Mouse (Mus musculus) midbrain, embryonic 16.5 days (tissue): Measurements from ENCODE around the gene Cdk20. TPM values are rescaled to one million over a fixed set of nuclear protein-coding genes. Genes with fewer than 3 reads are reported as not detected.
"Not testable (repeated sequence)": the region's sequence is repeated elsewhere in the genome, so short reads cannot be mapped to it uniquely, and the experiment has no call there.

ENCODE experiments used
- ATAC-seq: fragments of 200-750 bp; cut with Nextera tagmentation; 2 replicates; pipeline ENCODE4 v1.8.0; 2017; ENCODE audit warnings: moderate TSS enrichment
- H3K27ac ChIP-seq: fragments of 300-500 bp; sonication (generic); 2 replicates; pipeline ENCODE4 v1.5.1; 2014; ENCODE audit warnings: mild to moderate bottlenecking, low read length, mixed read lengths
- H3K27me3 ChIP-seq: fragments of 300-500 bp; sonication (generic); 2 replicates; pipeline ENCODE4 v1.6.1; 2014; ENCODE audit warnings: low read depth, low read length, mixed read lengths; ENCODE audit not compliant: control insufficient read depth, insufficient read depth
- H3K36me3 ChIP-seq: fragments of 300-500 bp; sonication (generic); 2 replicates; pipeline ENCODE4 v1.6.1; 2014; ENCODE audit warnings: mild to moderate bottlenecking, low read length, moderate library complexity, mixed read lengths; ENCODE audit not compliant: control insufficient read depth, insufficient read depth
- H3K4me1 ChIP-seq: fragments of 300-500 bp; sonication (generic); 2 replicates; pipeline ENCODE4 v1.6.1; 2014; ENCODE audit warnings: mild to moderate bottlenecking, low read length, mixed read lengths; ENCODE audit not compliant: control insufficient read depth, insufficient read depth
- H3K4me2 ChIP-seq: fragments of 300-500 bp; sonication (generic); 2 replicates; pipeline ENCODE4 v1.6.1; 2014; ENCODE audit warnings: mild to moderate bottlenecking, low read length, mixed read lengths
- H3K4me3 ChIP-seq: fragments of 300-500 bp; sonication (generic); 2 replicates; pipeline ENCODE4 v1.5.1; 2014; ENCODE audit warnings: low read depth, mild to moderate bottlenecking, low read length, moderate library complexity, mixed read lengths
- H3K9ac ChIP-seq: fragments of 300-500 bp; sonication (generic); 2 replicates; pipeline ENCODE4 v1.6.1; 2014; ENCODE audit warnings: low read depth, low read length, mixed read lengths
- H3K9me3 ChIP-seq: fragments of 300-500 bp; sonication (generic); replicated peaks from 2 replicates; pipeline ENCODE4 v1.6.1; 2014; ENCODE audit warnings: mild to moderate bottlenecking, low read length, mixed read lengths; ENCODE audit not compliant: control insufficient read depth, poor library complexity, severe bottlenecking
- WGBS: fragments of 180-500 bp; shearing (Covaris S2); extraction: QIAGEN DNeasy Blood & Tissue Kit; methylation state at CpG from one replicate; pipeline ENCODE4 v1.1.7; 2014; 5-methylcytosine and 5-hydroxymethylcytosine counted together
- polyA plus RNA-seq: library from polyadenylated mRNA; unstranded; fragments of >200 nt; fragmentation: Nextera tagmentation; extraction: Ambion mirVana; gene quantifications from 2 replicates; pipeline ENCODE4 v1.2.1, GENCODE M21; 2015

Gene Cdk20
- polyA plus RNA-seq, 1 experiment from 2014 or later: 29.3 TPM

DNA sequence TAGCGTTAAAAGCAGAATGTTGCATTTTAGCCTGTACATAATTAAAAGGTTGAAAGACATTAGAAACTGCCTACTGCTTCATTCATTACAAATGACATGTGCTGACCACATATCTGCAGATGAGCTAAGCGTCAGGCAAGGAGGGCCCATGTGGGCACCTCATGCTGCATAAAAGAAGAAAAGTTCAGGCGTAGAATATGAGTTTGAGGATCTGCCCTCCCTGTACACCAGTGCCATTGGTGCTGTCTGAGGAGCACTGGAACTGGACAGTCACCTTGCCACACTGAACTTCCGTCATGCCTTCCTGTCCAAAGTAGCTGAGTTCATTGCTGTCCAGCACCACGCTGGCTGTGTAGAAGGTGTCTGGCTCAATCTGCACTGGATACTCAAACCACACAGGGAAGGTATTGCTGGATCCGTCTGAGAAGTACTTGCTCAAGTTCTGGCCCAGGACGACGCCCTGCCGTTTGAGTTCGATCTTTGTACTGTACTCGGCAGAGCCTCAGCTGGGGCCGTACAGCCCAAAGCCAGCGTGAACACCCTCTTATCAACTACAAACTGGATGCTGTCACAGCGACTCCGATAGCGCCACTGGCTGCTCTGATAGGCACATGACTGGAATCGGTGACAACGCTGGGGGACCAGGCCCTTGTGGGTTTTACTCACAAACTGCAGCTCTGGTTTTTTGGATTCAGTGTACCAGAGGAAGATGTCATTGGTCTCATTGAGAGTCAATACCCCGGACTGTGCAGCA, 25.3 kb downstream of the Cdk20 start:
- H3K9me3 ChIP-seq, H3K4me3 ChIP-seq, ATAC-seq, H3K9ac ChIP-seq, H3K4me2 ChIP-seq, H3K27me3 ChIP-seq, H3K36me3 ChIP-seq, H3K4me1 ChIP-seq, H3K27ac ChIP-seq: not testable (repeated sequence)
- 94% methylated on average over 19 of the region's 19 CpGs for WGBS

DNA sequence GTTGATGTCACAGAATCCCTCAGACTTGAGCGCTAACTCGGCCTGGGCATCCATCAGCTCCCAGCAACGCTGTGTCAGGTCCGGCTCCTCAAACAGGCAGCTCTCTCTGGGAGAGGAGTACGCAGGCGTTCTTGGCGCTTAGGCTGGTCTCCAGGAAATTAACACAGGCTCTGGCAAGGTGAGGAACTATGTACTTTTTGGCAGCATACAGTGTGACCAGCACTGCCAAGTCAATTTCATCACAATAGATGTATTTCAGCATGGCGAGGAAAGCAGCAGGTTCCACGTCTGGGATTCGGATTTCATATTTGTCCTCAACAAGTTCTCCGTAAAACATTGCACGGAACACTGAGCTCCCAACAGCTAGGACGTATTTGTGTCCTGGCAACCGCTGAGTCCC, 26.1 kb downstream of the Cdk20 start:
- Histone ChIP-seq H3K4me1 (no peaks in the 10 kb centered on the region), H3K36me3 (no peaks in the 10 kb centered on the region), H3K27me3 (no peaks in the 10 kb centered on the region), H3K4me2 (no peak overlapping the region), H3K9ac (no peak overlapping the region), H3K4me3 (no peak overlapping the region), H3K9me3 (no peaks in the 10 kb centered on the region; the same call in 1 of the 2 replicates), H3K27ac (no peak overlapping the region)
- 94% methylated on average over 14 of the region's 14 CpGs for WGBS
- no peak for ATAC-seq

DNA sequence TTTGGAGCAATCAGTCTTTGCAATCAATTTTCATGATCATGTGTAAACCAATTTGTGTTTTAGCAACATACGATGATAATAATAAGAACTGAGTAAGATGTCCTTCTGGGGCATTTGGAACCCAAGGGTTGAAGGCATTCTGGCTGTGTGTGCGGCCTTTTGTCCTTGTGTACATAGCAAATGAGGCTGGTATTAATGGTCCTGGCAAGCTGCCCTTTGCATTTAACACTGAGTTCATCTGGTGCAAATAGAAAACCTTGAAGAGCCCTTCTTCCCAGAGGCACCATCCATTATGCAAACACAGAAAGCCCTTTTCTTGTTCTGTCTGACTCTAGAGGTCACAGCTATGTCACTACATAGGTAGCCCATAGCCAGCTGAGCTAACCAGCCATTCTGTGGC, 30.5 kb downstream of the Cdk20 start:
- H3K27me3 ChIP-seq: no peaks in the 10 kb centered on the region
- H3K4me1 ChIP-seq: no peaks in the 10 kb centered on the region

DNA sequence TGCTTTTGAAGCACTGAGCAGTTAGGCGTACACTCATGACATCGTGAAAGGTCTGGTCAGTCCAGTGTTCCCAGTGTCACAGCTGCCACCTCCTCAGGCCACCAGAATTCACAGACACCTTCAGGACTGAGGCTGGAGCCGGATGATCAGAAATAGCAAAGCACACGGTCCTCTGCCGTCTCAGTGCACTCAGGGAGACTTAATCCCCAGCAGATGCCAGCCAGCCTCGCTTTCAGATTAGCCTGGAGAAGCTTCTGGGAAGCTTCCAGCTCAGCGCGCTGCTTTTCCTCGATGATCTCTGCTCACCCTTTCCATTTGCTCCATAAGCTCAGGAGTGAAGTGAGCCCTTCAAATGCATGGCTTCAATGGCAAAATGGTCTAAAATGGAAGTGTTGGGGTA, 33.1 kb downstream of the Cdk20 start:
- Histone ChIP-seq H3K27me3 (no peaks in the 10 kb centered on the region), H3K9ac (no peak overlapping the region), H3K4me2 (no peak overlapping the region), H3K27ac (no peak overlapping the region), H3K9me3 (no peaks in the 10 kb centered on the region; the same call in 1 of the 2 replicates), H3K4me1 (no peaks in the 10 kb centered on the region), H3K36me3 (no peaks in the 10 kb centered on the region), H3K4me3 (no peak overlapping the region)
- no peak for ATAC-seq
- 57% methylated on average over 9 of the region's 9 CpGs for WGBS

More for the DNA sequence above, 30.5 kb downstream of the Cdk20 start:
- WGBS: 88% methylated on average over 2 of the region's 2 CpGs
- Histone ChIP-seq H3K36me3 (no peaks in the 10 kb centered on the region), H3K4me3 (no peak overlapping the region), H3K4me2 (no peak overlapping the region), H3K27ac (no peak overlapping the region), H3K9me3 (no peaks in the 10 kb centered on the region; the same call in 1 of the 2 replicates), H3K9ac (no peak overlapping the region)
- no peak for ATAC-seq

DNA sequence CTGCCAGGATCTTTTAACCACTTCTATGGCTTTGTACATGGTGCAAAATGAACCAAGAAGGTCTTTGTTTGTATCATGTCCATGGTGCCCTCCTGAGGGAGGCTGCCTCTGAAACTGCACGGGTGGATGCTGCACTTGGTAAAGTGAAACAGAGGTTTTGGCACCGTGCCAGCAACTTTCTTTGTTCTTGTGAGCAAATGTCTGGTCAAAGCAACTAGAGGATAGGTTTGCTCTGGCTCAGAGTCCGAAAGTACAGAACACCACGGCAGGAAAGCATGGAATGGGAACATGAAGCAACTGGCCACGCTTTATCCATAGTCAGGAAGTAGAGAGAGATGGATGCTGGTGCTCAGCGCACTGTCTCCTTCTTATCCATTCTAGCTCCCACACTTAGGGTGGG, 35.8 kb downstream of the Cdk20 start:
- H3K9ac ChIP-seq: no peak overlapping the region
- no peaks in the 10 kb centered on the region for H3K4me1 ChIP-seq
- WGBS: 67% methylated on average over 6 of the region's 6 CpGs

DNA sequence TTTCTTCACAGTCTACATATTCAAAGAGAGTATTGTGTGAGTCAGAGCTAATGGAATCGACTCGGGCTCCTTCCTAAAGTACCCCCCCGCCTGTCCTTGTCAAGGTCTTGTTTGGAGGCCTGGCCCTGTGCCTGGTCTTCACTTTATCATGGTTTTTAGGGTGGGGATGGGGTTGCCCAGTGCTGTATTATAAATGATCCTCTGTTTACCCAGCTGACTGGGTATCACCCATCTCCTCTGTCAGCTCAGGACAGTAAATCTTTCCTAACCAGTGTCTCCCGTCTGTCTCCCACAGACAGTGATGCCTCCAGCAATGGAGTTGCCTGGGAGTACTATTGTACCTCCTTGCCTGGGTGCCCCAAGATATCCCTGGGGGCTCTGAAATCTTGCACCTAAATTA, 45.9 kb downstream of the Cdk20 start:
- 70% methylated on average over 4 of the region's 4 CpGs for WGBS
- Histone ChIP-seq H3K27me3 (no peaks in the 10 kb centered on the region), H3K9me3 (no peaks in the 10 kb centered on the region), H3K4me2 (no peak overlapping the region), H3K27ac (no peak overlapping the region), H3K4me3 (no peak overlapping the region), H3K9ac (no peak overlapping the region), H3K36me3 (no peaks in the 10 kb centered on the region), H3K4me1 (no peaks in the 10 kb centered on the region)
- ATAC-seq: no peak

More for the DNA sequence above, 35.8 kb downstream of the Cdk20 start:
- Histone ChIP-seq H3K4me3 (no peak overlapping the region), H3K27ac (no peak overlapping the region), H3K36me3 (no peaks in the 10 kb centered on the region), H3K27me3 (no peaks in the 10 kb centered on the region), H3K4me2 (no peak overlapping the region), H3K9me3 (no peaks in the 10 kb centered on the region)
- no peak for ATAC-seq

GRCm38 (mm10) chr13:64479960-64480359, 47.8 kb downstream of the Cdk20 start:
- no peaks in the 10 kb centered on the region for H3K27me3 ChIP-seq
- H3K4me3 ChIP-seq: no peak overlapping the region
- no peak overlapping the region for H3K27ac ChIP-seq
- H3K9me3 ChIP-seq: no peaks in the 10 kb centered on the region
- no peak overlapping the region for H3K9ac ChIP-seq
- WGBS: 88% methylated on average over 3 of the region's 3 CpGs
- ATAC-seq: no peak
- no peak overlapping the region for H3K4me2 ChIP-seq
- no peaks in the 10 kb centered on the region for H3K4me1 ChIP-seq
- no peaks in the 10 kb centered on the region for H3K36me3 ChIP-seq

DNA sequence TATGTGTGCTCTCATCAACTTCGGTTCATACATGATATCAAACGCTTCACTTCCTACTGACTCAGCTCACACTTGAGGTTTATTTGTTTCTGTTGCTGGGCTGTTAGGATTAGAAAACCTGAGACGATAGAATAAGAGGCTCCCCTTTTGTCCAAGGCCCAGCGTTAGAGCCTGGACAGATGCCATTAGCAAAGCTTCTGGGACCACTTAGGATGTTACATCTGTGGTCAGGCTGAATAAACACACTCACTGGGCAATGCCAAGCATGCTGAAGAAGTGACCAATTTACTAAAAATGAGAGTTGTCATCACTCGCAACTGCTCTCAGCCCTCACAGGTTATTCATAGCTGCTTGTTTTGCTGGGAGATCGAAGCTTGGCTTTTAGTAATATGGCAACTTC, 57.8 kb downstream of the Cdk20 start:
- H3K4me2 ChIP-seq: no peak overlapping the region
- no peak overlapping the region for H3K4me3 ChIP-seq
- H3K9ac ChIP-seq: no peak overlapping the region
- ATAC-seq: no peak
- no peaks in the 10 kb centered on the region for H3K36me3 ChIP-seq
- WGBS: 75% methylated on average over 6 of the region's 6 CpGs
- H3K9me3 ChIP-seq: no peaks in the 10 kb centered on the region
- no peaks in the 10 kb centered on the region for H3K4me1 ChIP-seq
- no peaks in the 10 kb centered on the region for H3K27me3 ChIP-seq
- H3K27ac ChIP-seq: no peak overlapping the region
